Mouse (Mus musculus): Measurements from ENCODE around the gene Mdc1. TPM values are rescaled to one million over a fixed set of nuclear protein-coding genes. Genes with fewer than 3 reads are reported as not detected.

Mdc1 gene
- polyA plus RNA-seq, 1 experiment from 2014 or later = 8.6 TPM

- peak; percentile 93 for ATAC-seq
- whole genome bisulfite sequencing = 6% methylated on average over 66 of the region's 66 CpGs
- Histone ChIP-seq H3K27me3 (ENCODE audit: control insufficient read depth, insufficient read depth, low read depth, low read length) (no peaks in the 10 kb centered on the region), H3K9ac (ENCODE audit: low read depth, low read length) (peak within 1 kb of the TSS; percentile 82), H3K4me3 (ENCODE audit: low read depth, low read length) (peak within 1 kb of the TSS; percentile 83), H3K4me1 (ENCODE audit: control insufficient read depth, insufficient read depth, low read length) (peaks cover 9% of the 10 kb centered on the region), H3K9me3 (replicated peaks; ENCODE audit: control insufficient read depth, low read length, poor library complexity, severe bottlenecking) (no peaks in the 10 kb centered on the region), H3K36me3 (ENCODE audit: control insufficient read depth, insufficient read depth, low read length) (peaks cover 21% of the 10 kb centered on the region), H3K27ac (ENCODE audit: low read length) (peak within 1 kb of the TSS; percentile 78), H3K4me2 (ENCODE audit: low read length) (peak within 1 kb of the TSS; percentile 85)
Measured at GRCm38 (mm10) chr17:35879245-35880057, 38.1 kb downstream of the Mdc1 start, which contains the start of gene Dhx16. Dhx16 (plus strand) TSS chr17:35879819.

- peaks cover 39% of the 10 kb centered on the region for H3K36me3 ChIP-seq (ENCODE audit: control insufficient read depth, insufficient read depth, low read length)
- no peaks in the 10 kb centered on the region for H3K27me3 ChIP-seq (ENCODE audit: control insufficient read depth, insufficient read depth, low read depth, low read length)
- WGBS = 95% methylated on average over 17 of the region's 17 CpGs
- no peak overlapping the region for H3K27ac ChIP-seq (ENCODE audit: low read length)
- no peaks in the 10 kb centered on the region for H3K9me3 ChIP-seq (replicated peaks; ENCODE audit: control insufficient read depth, low read length, poor library complexity, severe bottlenecking)
- no peak for ATAC-seq
- no peak overlapping the region for H3K4me2 ChIP-seq (ENCODE audit: low read length)
- peaks cover 9% of the 10 kb centered on the region for H3K4me1 ChIP-seq (ENCODE audit: control insufficient read depth, insufficient read depth, low read length)
- H3K4me3 ChIP-seq (ENCODE audit: low read depth, low read length) = no peak overlapping the region
- H3K9ac ChIP-seq (ENCODE audit: low read depth, low read length) = no peak overlapping the region
Measured at GRCm38 (mm10) chr17:35882924-35883323, 41.6 kb downstream of the Mdc1 start.

GRCm38 (mm10) chr17:35883777-35884176, 42.5 kb downstream of the Mdc1 start:
- WGBS = 97% methylated on average over 14 of the region's 14 CpGs
- Histone ChIP-seq H3K9me3 (replicated peaks; ENCODE audit: control insufficient read depth, low read length, poor library complexity, severe bottlenecking) (no peaks in the 10 kb centered on the region), H3K4me3 (ENCODE audit: low read depth, low read length) (no peak overlapping the region), H3K4me2 (ENCODE audit: low read length) (no peak overlapping the region), H3K36me3 (ENCODE audit: control insufficient read depth, insufficient read depth, low read length) (peaks cover 46% of the 10 kb centered on the region), H3K9ac (ENCODE audit: low read depth, low read length) (no peak overlapping the region), H3K27ac (ENCODE audit: low read length) (no peak overlapping the region), H3K4me1 (ENCODE audit: control insufficient read depth, insufficient read depth, low read length) (peaks cover 9% of the 10 kb centered on the region), H3K27me3 (ENCODE audit: control insufficient read depth, insufficient read depth, low read depth, low read length) (no peaks in the 10 kb centered on the region)
- no peak for ATAC-seq

GRCm38 (mm10) chr17:35887725-35888124, 46.4 kb downstream of the Mdc1 start:
- H3K4me1 ChIP-seq (ENCODE audit: control insufficient read depth, insufficient read depth, low read length) = no peaks in the 10 kb centered on the region
- 88% methylated on average over 13 of the region's 17 CpGs for WGBS

GRCm38 (mm10) chr17:35896781-35897643, 55.7 kb downstream of the Mdc1 start, which contains the start of gene 2310061I04Rik:
2310061I04Rik (minus strand) TSS chr17:35897431.
- Histone ChIP-seq H3K27ac (ENCODE audit: low read length) (peak within 1 kb of the TSS; percentile 98), H3K27me3 (ENCODE audit: control insufficient read depth, insufficient read depth, low read depth, low read length) (no peaks in the 10 kb centered on the region), H3K4me1 (ENCODE audit: control insufficient read depth, insufficient read depth, low read length) (peaks cover 16% of the 10 kb centered on the region), H3K4me2 (ENCODE audit: low read length) (peak within 1 kb of the TSS; percentile 87), H3K36me3 (ENCODE audit: control insufficient read depth, insufficient read depth, low read length) (peaks cover 33% of the 10 kb centered on the region; the same call in 1 of the 2 replicates), H3K4me3 (ENCODE audit: low read depth, low read length) (peak within 1 kb of the TSS; percentile 62), H3K9me3 (replicated peaks; ENCODE audit: control insufficient read depth, low read length, poor library complexity, severe bottlenecking) (no peaks in the 10 kb centered on the region), H3K9ac (ENCODE audit: low read depth, low read length) (peak within 1 kb of the TSS; percentile 81)
- peak; percentile 95 for ATAC-seq
- under 1% methylated on average over 60 of the region's 86 CpGs for WGBS

More at GRCm38 (mm10) chr17:35887725-35888124, 46.4 kb downstream of the Mdc1 start:
- Histone ChIP-seq H3K9me3 (replicated peaks; ENCODE audit: control insufficient read depth, low read length, poor library complexity, severe bottlenecking) (no peaks in the 10 kb centered on the region), H3K27me3 (ENCODE audit: control insufficient read depth, insufficient read depth, low read depth, low read length) (no peaks in the 10 kb centered on the region), H3K36me3 (ENCODE audit: control insufficient read depth, insufficient read depth, low read length) (peaks cover 68% of the 10 kb centered on the region), H3K4me2 (ENCODE audit: low read length) (no peak overlapping the region), H3K9ac (ENCODE audit: low read depth, low read length) (no peak overlapping the region), H3K4me3 (ENCODE audit: low read depth, low read length) (no peak overlapping the region), H3K27ac (ENCODE audit: low read length) (no peak overlapping the region)
- no peak for ATAC-seq

GRCm38 (mm10) chr17:35897644-35898573, 56.6 kb downstream of the Mdc1 start:
- peaks cover 25% of the 10 kb centered on the region; the same call in 1 of the 2 replicates for H3K36me3 ChIP-seq (ENCODE audit: control insufficient read depth, insufficient read depth, low read length)
- H3K27ac ChIP-seq (ENCODE audit: low read length) = peak overlapping the region; percentile 98
- H3K9me3 ChIP-seq (replicated peaks; ENCODE audit: control insufficient read depth, low read length, poor library complexity, severe bottlenecking) = no peaks in the 10 kb centered on the region
- H3K4me2 ChIP-seq (ENCODE audit: low read length) = peak overlapping the region; percentile 87
- H3K27me3 ChIP-seq (ENCODE audit: control insufficient read depth, insufficient read depth, low read depth, low read length) = no peaks in the 10 kb centered on the region
- peak; percentile 52 for ATAC-seq
- peak overlapping the region; percentile 81 for H3K9ac ChIP-seq (ENCODE audit: low read depth, low read length)
- 45% methylated on average over 23 of the region's 23 CpGs for WGBS
- peak overlapping the region; percentile 62 for H3K4me3 ChIP-seq (ENCODE audit: low read depth, low read length)
- H3K4me1 ChIP-seq (ENCODE audit: control insufficient read depth, insufficient read depth, low read length) = peaks cover 16% of the 10 kb centered on the region

- Histone ChIP-seq H3K9ac (ENCODE audit: low read depth, low read length) (no peak overlapping the region), H3K27me3 (ENCODE audit: control insufficient read depth, insufficient read depth, low read depth, low read length) (no peaks in the 10 kb centered on the region), H3K4me2 (ENCODE audit: low read length) (no peak overlapping the region), H3K4me1 (ENCODE audit: control insufficient read depth, insufficient read depth, low read length) (peaks cover 15% of the 10 kb centered on the region), H3K27ac (ENCODE audit: low read length) (no peak overlapping the region), H3K36me3 (ENCODE audit: control insufficient read depth, insufficient read depth, low read length) (peaks cover 39% of the 10 kb centered on the region), H3K4me3 (ENCODE audit: low read depth, low read length) (no peak overlapping the region), H3K9me3 (replicated peaks; ENCODE audit: control insufficient read depth, low read length, poor library complexity, severe bottlenecking) (no peaks in the 10 kb centered on the region)
- WGBS = 89% methylated on average over 3 of the region's 3 CpGs
- no peak for ATAC-seq
Measured at GRCm38 (mm10) chr17:35900636-35901035, 59.3 kb downstream of the Mdc1 start.

GRCm38 (mm10) chr17:35903343-35903991, 62.2 kb downstream of the Mdc1 start:
- H3K4me2 ChIP-seq (ENCODE audit: low read length) = no peak overlapping the region
- H3K4me3 ChIP-seq (ENCODE audit: low read depth, low read length) = no peak overlapping the region
- no peak for ATAC-seq
- 93% methylated on average over 9 of the region's 9 CpGs for WGBS
- peaks cover 50% of the 10 kb centered on the region for H3K36me3 ChIP-seq (ENCODE audit: control insufficient read depth, insufficient read depth, low read length)
- H3K27ac ChIP-seq (ENCODE audit: low read length) = no peak overlapping the region
- H3K9ac ChIP-seq (ENCODE audit: low read depth, low read length) = no peak overlapping the region
- H3K4me1 ChIP-seq (ENCODE audit: control insufficient read depth, insufficient read depth, low read length) = peaks cover 7% of the 10 kb centered on the region
- no peaks in the 10 kb centered on the region for H3K9me3 ChIP-seq (replicated peaks; ENCODE audit: control insufficient read depth, low read length, poor library complexity, severe bottlenecking)
- H3K27me3 ChIP-seq (ENCODE audit: control insufficient read depth, insufficient read depth, low read depth, low read length) = no peaks in the 10 kb centered on the region

All from midbrain, embryonic 16.5 days (tissue).